Mouse (Mus musculus): ENCODE measurements around the gene Alox12.

Gene Alox12

DNA sequence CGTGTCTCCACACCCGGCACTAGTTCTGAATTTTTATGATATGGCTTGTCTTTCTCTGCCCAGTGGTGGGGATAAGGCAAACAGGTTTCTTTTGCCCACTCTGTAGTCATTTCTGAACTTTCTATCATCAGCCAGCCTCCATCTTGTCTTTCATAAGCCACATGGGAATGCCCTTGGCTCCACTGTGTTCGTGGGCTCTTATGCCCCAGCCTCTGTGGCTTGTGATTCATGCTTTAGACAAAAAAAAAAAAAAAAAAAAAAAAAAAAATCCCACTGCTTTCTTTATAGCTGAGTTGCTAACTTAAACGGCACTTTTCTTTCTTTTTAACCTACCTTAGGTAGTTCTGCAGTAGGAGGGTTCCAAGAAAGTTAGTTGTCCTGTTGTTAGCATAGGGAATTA, 63.0 kb downstream of the Alox12 start:
- no peak for DNase-seq

Data from right cerebral cortex, adult 18-20 months (tissue).